Mouse (Mus musculus) kidney, adult 2 months (tissue): Measurements from ENCODE around the gene Gm5269. TPM values are rescaled to one million over a fixed set of nuclear protein-coding genes. Genes with fewer than 3 reads are reported as not detected.

ENCODE experiments used
- DNase-seq: peaks from one replicate; pipeline ENCODE4 v3.0.0; 2021
- H3K27ac ChIP-seq: fragments of 200-500 bp; 2 replicates; pipeline ENCODE4 v1.5.1; 2012; ENCODE audit warnings: low read depth, low read length, control low read depth, inconsistent platforms; ENCODE audit not compliant: insufficient read depth
- H3K27me3 ChIP-seq: fragments of 200-500 bp; replicated peaks from 2 replicates; pipeline ENCODE4 v1.6.1; 2012; ENCODE audit warnings: mild to moderate bottlenecking, moderate library complexity, low read length, inconsistent platforms; ENCODE audit not compliant: control insufficient read depth, insufficient read depth
- H3K36me3 ChIP-seq: fragments of 200-500 bp; 2 replicates; pipeline ENCODE4 v1.6.1; 2012; ENCODE audit warnings: mild to moderate bottlenecking, moderate library complexity, low read length, inconsistent platforms; ENCODE audit not compliant: control insufficient read depth, insufficient read depth
- H3K4me1 ChIP-seq: fragments of 200-500 bp; 2 replicates; pipeline ENCODE4 v1.6.1; 2011; ENCODE audit warnings: low read length; ENCODE audit not compliant: control insufficient read depth, insufficient read depth
- H3K4me3 ChIP-seq: fragments of 200-500 bp; 2 replicates; pipeline ENCODE4 v1.5.1; 2011; ENCODE audit warnings: mild to moderate bottlenecking, low read depth, low read length, control low read depth; ENCODE audit not compliant: insufficient read depth
- CTCF ChIP-seq: fragments of 200-500 bp; conservative IDR thresholded peaks from 2 replicates; pipeline ENCODE4 v1.5.1; 2011; ENCODE audit warnings: low read depth, mild to moderate bottlenecking, control low read depth, low read length, moderate library complexity, mixed read lengths; ENCODE audit not compliant: insufficient read depth, insufficient read length
- POLR2A ChIP-seq: fragments of 200-500 bp; IDR thresholded peaks from one replicate; pipeline ENCODE4 v1.6.1; 2011; ENCODE audit warnings: low read depth, low read length, control low read depth
- WGBS: fragments of 180-500 bp; shearing (Covaris S2); methylation state at CpG from one replicate; pipeline ENCODE4 v1.1.7; 2018; 5-methylcytosine and 5-hydroxymethylcytosine counted together
- polyA plus RNA-seq: library from polyadenylated mRNA; depleted of rRNA; stranded (reverse); fragments of >200 nt; gene quantifications from 2 replicates; pipeline ENCODE4 v1.2.3, GENCODE M21; 2012

Gm5269 gene
- polyA plus RNA-seq, 1 experiment = not detected

DNA sequence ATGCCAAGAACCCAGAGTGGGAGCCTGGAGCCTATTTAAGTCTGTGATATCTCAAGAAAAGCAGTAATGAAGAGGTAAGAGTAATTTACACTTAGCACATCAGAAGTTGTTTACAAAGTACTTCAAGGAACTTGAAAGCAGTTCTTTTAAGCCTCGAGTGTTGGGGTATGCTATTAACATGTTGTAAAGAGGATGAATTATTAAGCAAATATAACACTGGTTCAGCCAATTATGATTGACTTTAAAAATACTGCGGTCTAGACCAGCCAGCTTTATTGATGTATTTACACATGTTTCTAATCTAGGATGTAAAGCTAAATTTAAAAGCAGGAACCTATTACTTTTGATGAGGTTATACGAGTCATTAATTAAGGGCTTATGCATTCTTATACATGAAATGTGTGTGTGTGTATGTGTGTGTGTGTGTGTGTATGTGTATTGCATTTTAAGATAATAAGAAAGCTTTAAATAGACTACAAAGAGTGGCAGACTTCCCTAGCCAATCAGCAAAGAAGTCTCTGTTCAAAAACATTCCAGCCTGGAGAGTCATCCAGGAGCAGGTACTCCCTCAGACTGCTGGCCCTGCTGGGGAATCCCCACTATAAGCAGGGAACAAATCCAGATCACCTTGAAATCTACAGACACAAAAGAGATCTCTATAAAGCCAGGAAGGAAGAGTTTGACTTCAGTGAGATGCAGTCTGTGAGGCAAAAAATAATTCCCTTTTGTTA, 23.6 kb downstream of the Gm5269 start:
- 40% methylated on average over 3 of the region's 3 CpGs for WGBS
- peak overlapping the region; percentile 68 for H3K27ac ChIP-seq
- H3K4me1 ChIP-seq = peaks cover 9% of the 10 kb centered on the region

DNA sequence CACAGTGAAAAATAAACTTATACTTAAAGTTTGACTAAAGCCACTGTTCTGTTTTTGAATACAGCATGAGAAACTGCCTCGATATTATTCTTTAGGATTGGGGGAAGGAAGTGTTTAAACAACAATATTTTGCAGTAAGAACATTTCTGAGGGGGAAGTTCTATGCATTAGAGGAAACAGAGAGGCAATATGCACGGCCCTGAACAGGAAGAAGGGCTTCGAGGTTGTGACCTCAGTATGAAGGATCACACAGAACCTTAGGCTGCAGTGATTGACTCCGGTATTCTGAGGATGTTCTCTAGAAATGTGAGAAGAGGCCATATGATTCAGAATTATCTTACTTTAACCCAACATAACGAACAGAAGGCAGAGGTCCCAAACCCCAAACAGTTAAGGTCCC, 24.3 kb downstream of the Gm5269 start:
- WGBS = 43% methylated on average over 5 of the region's 5 CpGs
- Histone ChIP-seq H3K4me1 (peaks cover 9% of the 10 kb centered on the region), H3K27me3 (no peaks in the 10 kb centered on the region), H3K4me3 (no peak overlapping the region), H3K36me3 (no peaks in the 10 kb centered on the region), H3K27ac (peak overlapping the region; percentile 68; the same call in 1 of the 2 replicates)
- DNase-seq = no peak
- TF ChIP-seq POLR2A = no peak
- TF ChIP-seq CTCF = no peak

More for the DNA sequence above, 23.6 kb downstream of the Gm5269 start:
- H3K4me3 ChIP-seq = no peak overlapping the region
- H3K36me3 ChIP-seq = no peaks in the 10 kb centered on the region
- TF ChIP-seq POLR2A (no peak), CTCF (no peak)
- no peak for DNase-seq
- no peaks in the 10 kb centered on the region for H3K27me3 ChIP-seq

DNA sequence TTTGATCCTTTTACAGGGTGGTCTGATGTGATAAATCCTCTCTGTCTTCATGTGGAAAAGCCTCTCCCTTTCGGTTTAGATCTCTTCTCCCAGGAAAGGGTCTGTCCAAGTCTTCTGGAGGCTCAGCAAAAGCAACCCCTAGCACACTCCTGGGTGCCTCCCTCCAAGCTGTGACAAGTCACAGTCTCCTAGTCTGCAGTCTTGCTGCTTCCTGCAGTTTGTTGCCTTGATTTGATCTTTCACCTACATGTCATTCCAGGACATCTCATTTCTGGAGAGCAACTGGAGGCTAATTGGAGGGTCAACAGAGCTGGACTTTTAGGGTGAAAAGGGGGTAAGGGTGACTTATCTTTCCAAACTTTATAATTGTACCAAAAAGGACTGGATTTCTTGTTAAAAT, 24.8 kb downstream of the Gm5269 start:
- Histone ChIP-seq H3K27ac (0 out of 2 replicates have a peak overlapping the region, but pooled peaks have one; percentile 3), H3K4me1 (peaks cover 9% of the 10 kb centered on the region), H3K36me3 (no peaks in the 10 kb centered on the region), H3K27me3 (no peaks in the 10 kb centered on the region), H3K4me3 (no peak overlapping the region)
- TF ChIP-seq CTCF = no peak
- no peak for TF ChIP-seq POLR2A
- WGBS = 34% methylated on average over 1 of the region's 1 CpGs
- DNase-seq = peak; percentile 58

DNA sequence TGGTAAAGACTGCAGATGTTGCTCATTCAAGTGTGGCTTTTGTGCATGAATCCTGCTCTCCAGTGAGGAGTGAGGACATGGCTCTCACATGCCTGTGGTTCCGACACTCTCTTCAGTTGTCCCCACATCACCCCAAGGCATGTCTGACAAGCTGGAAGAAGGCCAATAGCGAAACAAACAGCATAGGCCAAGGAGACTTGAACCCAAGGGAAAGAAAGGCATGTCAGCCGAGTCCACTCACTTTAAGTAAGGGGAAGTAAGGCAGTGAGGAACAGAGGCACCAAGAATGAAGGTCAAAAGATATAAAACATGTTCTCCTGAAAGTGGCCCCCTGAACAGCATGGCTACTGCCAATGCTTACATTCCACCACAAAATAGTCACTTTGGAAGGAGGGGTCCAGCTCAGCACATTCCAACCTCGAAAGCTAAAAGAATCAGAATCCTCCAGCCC, 25.5 kb downstream of the Gm5269 start:
- TF ChIP-seq POLR2A = no peak
- no peak for TF ChIP-seq CTCF
- H3K27me3 ChIP-seq = no peaks in the 10 kb centered on the region
- DNase-seq = peak; percentile 73
- peaks cover 14% of the 10 kb centered on the region for H3K4me1 ChIP-seq
- no peak overlapping the region for H3K4me3 ChIP-seq
- WGBS = 48% methylated on average over 4 of the region's 4 CpGs
- H3K27ac ChIP-seq = no peak overlapping the region
- no peaks in the 10 kb centered on the region for H3K36me3 ChIP-seq

DNA sequence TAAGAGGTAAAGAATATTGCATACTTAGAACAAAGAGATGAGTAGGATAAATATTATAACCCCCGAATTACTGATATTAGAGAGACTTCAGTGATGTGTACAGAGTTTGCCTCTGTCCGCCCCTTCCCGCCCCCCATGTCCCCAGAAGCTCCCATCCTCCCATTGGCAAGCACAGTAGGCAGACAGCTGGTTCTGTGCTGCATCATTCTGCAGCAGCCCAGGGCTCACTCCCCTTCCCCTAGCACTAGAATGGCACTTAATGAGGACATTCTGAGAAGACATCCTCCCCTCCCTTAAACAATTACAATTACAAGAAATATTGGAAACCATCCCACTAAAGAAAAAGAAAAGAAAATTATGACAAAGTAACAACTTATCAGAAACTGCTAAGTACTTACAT, 26.4 kb downstream of the Gm5269 start:
- no peak for DNase-seq
- peaks cover 11% of the 10 kb centered on the region for H3K4me1 ChIP-seq
- no peaks in the 10 kb centered on the region for H3K27me3 ChIP-seq
- no peak overlapping the region for H3K27ac ChIP-seq
- 92% methylated on average over 3 of the region's 3 CpGs for WGBS
- H3K4me3 ChIP-seq = no peak overlapping the region
- no peaks in the 10 kb centered on the region for H3K36me3 ChIP-seq
- TF ChIP-seq CTCF (no peak), POLR2A (no peak)

DNA sequence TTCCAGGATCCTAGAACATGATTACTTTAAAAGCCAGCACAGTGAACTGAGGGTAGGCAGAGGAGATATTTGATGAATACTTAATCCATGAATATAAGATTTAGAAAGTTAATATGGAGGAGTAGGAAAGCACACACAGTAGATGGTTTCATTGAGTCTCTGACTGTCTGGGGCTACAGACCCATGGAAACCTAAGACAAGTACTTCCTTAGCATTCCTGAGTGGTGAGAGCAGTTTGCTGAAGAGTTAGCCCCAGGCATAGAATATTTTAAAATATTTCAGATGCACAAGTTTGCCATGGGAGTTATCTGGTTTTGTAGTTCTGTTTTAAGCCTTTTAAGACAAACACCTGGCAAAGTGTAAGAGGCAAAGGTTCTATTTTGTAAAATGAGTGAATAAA, 28.9 kb downstream of the Gm5269 start:
- H3K4me1 ChIP-seq = peaks cover 8% of the 10 kb centered on the region
- no peak for DNase-seq
- H3K36me3 ChIP-seq = no peaks in the 10 kb centered on the region
- H3K27me3 ChIP-seq = no peaks in the 10 kb centered on the region
- no peak overlapping the region for H3K27ac ChIP-seq
- TF ChIP-seq CTCF (no peak), POLR2A (no peak)
- no peak overlapping the region for H3K4me3 ChIP-seq

DNA sequence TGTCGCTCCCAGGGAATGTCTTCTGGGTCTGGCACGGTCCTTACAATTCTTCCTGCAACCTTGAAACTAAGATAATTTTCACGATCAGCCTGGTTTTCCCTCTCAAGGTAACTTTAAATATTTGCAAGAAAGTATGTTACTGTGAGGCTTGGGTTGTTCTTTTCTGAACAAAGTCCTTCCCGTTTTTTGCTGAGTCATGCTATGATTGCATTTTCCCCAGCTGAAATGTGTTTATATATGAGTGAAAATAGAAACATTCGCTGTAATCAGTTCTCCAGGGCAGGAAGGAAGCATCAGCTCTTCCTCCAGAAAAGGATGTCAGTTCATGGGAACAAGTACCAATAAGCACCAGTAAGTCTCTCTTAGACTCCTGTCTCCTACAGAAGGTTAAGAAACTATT, 29.7 kb downstream of the Gm5269 start:
- no peak for TF ChIP-seq CTCF
- no peak for TF ChIP-seq POLR2A
- H3K4me1 ChIP-seq = peaks cover 8% of the 10 kb centered on the region
- H3K27me3 ChIP-seq = no peaks in the 10 kb centered on the region
- no peaks in the 10 kb centered on the region for H3K36me3 ChIP-seq
- H3K4me3 ChIP-seq = no peak overlapping the region
- no peak overlapping the region for H3K27ac ChIP-seq
- peak; percentile 48 for DNase-seq
- 12% methylated on average over 5 of the region's 5 CpGs for WGBS
